Mouse (Mus musculus) right cerebral cortex, postnatal 10 days (tissue): ENCODE measurements at regions not wholly inside any gene's neighbourhood (a gene's known extent, or its start where the extent isn't known, plus 50 kb on each side); places are given as distances from the start of the nearest gene placed in this dataset.

Source experiments
- DNase-seq, 2 experiments: peaks; one replicate each; pipeline ENCODE4 v3.0.0; 2021; ENCODE audit warnings: low spot score in 2 of 2

DNA sequence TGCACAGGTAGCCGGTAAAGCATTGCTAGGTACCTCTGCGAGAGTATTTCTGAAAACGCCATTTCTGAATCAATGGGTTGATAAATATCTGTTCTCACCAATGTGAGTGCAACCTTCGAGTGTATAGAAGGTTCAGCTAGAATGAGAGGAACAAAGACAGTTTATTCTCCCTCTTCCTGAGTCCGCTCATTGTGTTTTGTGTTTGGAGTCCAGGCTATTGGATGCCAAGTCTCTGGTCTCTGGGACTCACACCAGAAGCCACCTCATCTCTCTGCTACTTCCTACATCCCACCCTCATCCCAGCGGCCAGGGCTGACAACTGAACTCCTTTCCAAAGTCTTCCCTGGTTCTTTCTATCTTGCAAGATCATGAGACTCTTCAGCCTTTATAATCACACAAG lies 62.7 kb downstream of the Lrrc30 start:
- no peak for DNase-seq

DNA sequence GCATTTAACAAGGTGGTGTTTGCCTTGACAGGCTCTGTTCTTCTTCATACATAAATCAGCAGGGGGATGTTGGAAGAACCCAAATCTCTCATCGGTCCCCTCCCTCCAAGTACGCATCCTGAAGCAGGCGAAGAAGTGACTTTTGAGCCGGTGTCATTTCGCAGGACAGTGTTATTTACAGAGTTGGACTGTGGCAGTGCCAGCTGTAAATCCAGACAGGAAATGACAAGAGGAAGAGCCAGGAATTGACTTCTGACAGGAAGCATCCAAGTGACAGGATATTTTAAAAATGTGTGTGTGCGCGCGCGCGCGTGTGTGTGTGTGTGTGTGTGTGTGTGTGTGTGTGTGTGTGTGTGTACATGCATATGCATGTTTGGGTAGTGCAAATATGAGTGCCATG lies 66.3 kb downstream of the Lrrc30 start:
- DNase-seq: no peak

DNA sequence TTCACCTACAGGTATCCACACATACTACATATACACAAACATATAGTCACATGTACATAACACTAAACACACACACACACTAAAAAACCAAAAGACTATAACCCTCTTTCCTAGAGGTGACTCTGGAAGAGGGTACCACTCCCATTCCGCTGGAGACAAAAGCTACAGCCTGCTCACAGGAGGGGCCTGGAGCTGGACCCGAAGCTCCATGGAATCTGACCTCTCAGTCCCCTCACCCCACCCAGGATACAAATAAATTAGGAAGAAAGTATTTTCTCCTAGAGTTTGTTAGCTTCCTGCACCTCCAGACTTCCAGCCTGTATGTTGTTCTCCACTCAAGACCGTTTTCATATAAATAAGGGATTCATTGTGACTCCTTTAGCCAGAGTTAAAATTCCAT lies 66.8 kb downstream of the Lrrc30 start:
- no peak for DNase-seq

DNA sequence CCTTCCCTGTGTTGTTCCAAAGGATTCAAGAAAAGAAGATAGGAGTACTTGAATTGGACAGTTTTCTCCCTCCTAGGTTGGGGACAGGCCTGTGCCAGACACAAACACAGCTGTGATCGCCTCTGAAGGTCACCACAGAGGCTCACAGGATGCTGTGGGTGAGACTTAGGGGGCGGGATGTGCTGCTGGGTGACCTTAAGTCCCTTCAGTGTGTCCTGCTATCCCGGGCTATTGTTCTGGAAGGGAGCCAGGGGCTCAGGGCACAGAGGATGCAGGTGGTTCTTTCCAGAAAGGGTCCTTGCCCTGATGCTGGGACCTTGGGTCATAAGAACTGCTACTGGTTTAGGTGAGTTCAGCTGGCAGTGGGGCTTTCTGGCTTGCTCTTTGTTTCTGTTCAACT lies 67.7 kb downstream of the Lrrc30 start:
- no peak for DNase-seq

DNA sequence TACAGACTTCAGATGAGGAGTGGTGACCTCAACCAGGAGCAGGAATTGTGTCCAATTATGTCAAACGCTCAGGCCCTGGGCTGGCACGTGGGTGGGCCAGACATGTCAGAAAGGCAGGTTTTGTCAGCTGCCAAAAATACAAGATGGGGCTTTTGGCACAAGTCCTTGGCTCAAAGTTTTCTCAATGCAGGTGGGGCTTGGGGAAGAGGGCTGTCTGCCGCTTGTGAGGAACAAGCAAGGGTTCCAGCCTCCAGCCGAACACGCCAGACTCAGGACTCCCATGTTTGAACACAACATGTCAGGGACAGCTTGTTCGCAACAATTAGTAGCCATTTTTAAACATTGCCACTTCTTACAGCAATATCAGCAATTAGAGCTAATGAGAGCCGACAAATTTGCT lies 69.5 kb downstream of the Lrrc30 start:
- DNase-seq: no peak

DNA sequence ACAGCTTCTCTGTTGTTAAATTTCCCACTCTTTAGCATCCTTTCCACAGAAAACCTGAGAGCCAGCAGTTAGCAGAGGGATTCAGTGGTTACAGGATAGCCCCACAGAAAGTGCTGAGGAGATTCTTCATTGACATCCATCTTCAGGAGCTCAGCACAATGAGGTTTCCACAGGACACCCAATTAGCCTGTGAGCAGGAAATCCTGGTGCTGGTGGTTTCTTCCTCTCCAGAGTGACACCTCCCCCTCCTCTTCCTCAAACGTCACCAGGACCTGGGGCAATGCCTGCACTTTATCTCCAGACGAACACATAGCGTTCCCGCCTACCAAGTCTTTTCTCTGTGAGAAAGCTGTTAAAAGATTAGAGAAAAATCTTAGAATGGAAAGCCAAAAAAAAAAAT lies 70.7 kb downstream of the Lrrc30 start:
- DNase-seq: no peak

DNA sequence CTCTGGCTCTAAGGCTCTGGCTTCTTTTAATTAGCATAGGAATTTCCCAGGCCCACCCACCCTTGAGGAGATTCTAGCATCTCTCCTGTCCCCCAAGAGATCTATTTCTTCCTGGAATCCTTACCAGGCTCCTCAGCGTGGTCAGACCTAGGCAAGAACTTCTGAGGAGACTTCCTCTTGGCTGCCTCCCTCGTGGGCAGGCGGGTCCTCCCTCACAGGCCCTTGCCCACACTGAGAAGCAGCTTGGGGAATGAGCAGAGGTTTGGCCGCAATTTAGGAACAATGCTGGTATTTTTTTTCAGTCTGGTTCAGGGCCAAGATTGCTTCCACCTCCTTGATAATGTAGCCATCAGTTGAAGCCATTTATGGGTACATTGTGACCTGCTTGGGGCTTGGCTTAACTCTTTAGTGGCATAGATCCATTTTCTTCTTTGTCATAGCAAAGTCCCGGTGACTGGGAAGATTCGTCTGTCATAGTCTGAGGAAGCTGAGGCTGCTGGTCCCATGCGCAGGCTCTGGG lies 75.1 kb downstream of the Lrrc30 start:
- no peak for DNase-seq

DNA sequence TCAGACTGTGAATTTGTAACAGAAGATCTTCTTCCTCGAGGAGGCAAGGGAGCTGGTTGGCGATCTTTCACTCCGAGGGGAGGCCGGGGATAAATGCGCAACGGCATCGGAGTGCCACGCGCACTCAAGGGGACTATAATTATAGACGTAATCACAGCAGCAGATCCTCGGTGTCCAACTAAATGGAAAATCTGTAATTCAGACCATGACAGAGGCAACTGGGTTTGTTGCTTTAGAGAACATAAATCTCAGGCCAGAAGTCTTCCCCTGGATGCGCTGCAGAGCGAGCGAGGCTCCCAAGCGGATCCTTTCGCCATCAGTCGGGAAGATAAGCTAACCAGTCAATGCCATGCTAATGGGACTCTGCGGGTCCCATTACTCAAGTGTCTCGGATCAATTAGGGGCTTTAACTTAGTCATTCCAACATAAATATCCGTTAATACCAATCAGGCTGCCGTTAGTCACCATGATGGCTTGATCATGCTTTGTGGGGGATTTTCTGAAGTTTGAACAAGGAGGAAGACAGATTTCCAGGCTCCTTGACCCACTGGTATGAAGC lies 79.9 kb downstream of the Lrrc30 start:
- DNase-seq: no peak

DNA sequence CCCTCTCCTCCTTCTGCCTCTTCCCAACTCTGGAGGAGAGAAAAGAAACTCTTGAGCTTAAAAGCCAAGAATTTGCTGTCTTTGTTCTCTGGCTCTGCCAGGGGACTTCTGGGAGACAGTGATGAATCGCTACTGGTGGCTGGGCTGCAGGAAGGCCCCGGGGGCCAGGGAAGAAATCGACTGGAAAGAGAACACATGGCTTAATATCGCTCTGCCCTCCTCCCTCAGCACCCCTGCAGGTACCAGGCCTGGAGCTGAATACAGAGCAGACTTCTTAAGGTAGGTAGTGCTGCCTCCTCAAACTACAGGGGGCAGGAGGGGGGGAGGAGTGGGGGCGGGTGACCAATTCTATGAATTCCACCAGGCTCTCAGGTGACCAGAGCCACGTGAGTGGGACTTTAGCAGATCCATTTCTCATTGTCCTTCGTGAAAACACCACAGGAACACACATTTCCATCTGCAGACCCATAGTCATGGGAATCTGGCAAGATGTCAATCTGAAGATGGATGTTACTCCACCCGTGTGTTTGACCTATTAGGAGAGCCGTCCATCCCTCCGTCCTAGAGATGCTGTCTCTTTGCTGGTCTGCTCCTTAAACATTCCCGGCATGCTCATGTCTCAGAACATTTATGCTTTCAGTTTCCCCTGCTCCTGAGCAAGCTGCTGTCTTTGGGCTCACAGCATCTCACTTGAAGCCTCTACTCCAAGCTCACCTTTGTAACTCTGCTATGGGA lies 83.4 kb downstream of the Lrrc30 start:
- no peak for DNase-seq

DNA sequence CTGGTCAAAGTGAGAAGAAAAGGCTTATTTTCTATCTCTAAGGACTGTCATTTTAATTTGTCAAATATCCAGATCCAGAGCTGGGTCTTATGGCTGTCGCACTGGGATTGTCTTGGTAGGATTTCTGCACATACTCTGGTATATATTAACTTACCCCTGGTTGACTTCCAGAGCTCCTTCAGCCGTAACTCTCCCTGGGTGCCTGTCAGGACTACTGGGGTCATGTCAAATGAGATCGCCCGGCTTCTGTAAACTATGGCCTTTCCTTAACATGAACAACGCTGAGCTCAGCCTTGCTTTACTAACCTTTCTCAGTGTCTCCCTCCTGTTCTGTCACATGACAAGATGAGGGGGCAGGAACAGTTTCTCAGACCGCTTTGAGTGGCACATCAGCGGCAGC lies 88.1 kb downstream of the Lrrc30 start:
- no peak for DNase-seq

DNA sequence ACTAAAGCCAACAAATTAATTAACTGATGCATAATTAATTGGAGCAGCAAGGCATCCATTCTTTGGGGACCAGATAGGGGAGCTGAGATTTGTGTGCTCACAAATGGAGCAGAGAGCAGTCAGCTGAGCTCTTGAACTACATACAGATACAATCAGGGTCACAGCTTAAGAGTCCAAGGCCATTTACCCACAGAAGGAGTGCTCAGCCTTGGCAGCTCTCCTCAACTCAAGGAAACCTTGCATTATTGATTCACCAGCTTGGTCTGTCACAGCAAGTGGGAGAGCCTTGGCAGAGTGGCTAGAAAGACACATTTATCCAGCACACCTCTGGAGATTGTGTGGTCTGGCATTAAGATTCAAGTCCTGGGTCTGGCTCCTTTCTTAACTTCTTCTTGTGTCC lies 100.2 kb downstream of the Lrrc30 start:
- DNase-seq: no peak

DNA sequence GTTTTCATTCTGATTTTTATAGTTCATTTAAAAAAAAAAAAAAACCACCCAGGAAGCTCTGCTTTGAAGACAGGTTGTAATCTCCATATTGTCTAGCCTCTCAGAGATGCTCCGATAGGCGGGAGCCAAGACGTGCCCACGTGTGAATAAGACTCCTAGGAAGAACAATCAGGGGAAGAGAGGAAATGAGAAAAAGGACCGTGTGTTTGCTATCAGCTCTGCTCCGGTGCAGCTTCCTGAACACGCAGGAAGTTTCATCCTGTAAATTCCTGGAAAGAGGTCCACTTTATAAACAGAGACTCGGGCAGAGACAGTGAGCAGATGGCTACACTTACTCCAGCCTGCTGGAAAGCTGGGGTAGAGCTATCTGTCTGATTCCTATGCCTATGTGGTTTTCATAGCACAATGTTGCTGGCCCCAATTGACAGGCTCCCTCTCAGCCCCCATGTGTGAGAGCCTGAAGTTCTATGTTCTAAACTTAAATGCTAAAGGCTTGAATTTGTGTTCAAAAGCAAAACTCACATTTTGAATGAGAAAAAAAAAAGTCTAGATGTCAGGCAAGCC lies 111.6 kb downstream of the Lrrc30 start:
- peak in 1 of 2 experiments; percentile 39 for DNase-seq

DNA sequence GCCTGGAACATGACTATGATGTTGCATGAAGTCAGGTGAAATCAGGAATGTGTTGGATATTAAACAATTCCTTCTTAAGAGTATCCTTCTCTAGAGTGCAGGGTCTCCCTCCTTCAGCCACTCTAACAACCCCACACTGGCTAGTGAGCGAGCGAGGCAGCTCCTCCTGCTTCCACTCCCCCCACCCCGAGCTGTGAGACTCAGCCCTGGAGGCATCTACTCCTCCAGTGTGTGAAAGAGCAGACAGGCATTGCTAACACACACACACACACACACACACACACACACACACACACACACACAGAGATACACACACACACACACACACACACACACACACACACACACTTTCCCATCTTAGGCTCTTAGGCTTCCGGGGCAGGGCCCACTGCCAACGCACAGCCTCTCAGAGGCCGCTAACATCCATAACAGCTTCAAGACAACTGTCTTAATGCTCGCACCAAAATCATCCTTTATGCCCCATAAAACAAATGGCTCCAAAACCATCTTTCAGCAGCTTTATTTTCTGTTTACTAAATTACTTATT lies 116.8 kb downstream of the Lrrc30 start:
- DNase-seq: no peak

DNA sequence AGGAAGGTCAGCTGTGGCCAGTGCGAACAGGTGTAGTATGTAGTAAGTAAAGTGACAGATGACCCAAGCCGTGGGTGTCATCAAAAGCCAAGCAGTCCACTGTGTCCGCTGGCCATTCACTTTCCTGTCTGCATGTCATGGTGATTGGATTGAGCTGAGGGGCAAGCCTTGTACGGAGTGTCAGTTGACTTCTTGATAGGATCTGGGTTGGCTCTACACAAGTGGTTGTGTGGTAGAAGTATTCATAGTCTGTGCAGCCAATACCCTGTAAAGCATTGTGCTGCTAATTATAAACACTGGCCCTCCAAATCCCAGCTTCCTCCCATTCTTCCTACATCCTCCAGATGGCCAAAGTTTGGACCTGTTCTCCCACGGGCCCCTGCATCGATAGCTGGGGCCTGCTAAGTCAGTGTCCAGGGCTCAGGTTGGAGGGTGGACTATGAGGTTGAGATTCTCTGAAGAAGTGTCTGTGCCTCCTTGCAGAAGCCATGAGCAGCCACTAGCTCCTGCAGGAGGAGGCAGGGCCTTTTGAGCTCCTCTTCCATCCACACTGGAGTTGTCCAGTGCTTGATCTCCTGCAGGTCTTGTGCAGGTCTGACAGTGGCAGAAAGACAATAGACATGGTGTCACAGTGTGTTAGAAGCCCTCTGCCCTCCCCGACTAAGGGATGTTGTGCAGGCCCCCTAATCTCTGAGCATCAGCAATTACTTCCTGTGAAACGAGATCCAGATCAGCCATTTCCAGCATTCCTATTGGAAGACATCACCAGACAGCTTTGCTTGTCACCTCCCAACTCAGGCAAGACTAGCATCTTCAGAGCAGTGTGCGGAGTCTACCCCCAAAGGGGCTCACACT lies 117.9 kb downstream of the Lrrc30 start:
- no peak for DNase-seq

DNA sequence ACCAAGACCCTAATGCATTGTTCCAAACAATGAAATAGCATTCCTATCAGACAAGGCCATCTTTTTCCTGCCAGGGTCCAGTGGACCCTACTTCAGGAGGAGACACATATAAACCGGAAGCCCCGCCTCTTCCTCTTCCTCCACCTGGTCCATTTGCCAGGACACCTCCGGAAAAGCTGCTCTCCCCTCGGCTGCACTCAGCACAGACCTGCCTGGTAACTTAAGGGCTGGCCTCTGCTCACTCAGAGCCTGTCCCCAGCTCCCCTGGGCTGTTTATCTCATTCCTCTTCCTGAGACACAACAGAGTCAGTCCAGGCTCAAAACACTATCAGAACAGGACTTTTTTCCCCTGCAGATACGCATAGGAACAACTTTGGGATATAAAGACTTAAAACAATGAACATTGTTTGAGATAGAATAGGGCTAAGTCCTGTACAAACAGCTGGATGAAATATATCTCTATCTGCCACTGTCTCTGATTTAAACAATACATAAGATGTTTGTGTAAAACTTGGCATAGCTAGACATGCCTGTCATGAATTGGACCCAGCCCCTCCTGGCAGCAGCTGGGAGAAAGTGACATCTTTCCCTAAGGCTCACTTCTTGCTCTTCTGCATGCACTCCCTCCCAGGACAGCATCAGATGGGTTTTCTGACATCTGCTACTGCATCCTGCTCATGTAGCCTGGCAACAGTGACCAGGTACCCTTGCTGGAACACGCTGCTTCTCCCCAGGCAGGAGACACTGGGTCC lies 119.6 kb downstream of the Lrrc30 start:
- no peak for DNase-seq

DNA sequence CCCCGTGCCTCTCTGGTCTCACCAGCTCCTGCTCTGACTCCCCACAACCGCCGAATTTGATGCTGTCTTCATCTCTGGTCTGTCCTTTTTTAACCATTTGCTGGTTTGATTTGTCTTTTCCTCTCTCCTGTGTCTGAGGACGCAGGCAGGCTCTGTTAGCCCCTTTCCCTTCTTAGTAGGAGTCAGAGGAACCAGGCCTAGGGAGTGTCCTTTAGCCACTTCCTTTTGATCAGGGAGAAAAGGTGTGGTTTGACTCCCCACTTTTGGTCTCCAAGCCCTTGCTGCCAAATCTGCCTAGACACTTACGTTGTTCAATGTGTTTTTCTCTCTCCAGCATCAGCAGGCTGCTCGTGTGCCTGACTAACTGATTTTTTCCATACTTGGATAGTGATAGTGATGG lies 120.5 kb downstream of the Lrrc30 start:
- DNase-seq: no peak

DNA sequence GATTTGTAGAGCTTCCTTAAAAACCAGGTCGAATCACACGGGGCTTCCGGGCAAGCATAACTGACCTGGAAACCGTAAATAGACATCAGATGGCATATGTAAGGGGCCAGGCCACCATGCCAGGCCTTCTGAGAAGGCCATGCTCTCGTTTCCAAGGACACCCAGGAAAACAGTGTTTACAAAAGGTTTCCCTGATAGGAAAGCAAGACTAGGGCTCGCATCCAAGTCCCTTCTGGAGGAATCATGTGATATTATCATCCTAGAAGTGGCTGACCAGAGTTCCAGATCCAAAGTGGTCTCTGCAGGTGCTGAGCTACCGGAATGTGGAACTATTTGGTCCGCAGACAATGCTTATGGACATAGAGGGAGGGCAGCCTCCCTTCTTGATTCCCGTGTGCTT lies 122.6 kb downstream of the Lrrc30 start:
- DNase-seq: no peak

DNA sequence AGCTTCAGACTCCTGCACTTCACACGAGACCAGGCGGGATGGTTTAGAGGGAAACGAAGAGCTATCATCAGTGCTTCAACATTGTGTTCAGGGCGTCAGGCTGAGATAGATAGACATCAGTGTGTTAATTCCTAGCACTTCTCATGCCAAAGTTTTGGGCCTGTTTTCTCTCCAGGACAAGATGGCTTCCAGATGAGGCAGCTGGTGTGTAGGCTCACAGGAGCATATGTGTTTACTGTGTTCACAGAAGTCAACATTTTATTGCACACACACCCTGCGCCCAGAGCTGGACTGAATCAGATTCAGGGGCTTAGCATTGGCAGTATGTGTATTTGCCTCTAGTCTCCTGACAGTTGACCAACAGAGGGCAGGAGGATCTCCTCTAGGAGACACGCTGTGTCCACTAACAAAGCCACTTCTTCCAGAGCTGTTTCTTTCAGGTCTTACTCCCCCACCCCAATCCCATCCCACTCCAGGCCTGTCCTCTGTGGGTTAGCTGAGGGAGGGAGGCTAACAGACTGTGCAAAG lies 123.4 kb downstream of the Lrrc30 start:
- DNase-seq: peak; percentile 31 to 40

DNA sequence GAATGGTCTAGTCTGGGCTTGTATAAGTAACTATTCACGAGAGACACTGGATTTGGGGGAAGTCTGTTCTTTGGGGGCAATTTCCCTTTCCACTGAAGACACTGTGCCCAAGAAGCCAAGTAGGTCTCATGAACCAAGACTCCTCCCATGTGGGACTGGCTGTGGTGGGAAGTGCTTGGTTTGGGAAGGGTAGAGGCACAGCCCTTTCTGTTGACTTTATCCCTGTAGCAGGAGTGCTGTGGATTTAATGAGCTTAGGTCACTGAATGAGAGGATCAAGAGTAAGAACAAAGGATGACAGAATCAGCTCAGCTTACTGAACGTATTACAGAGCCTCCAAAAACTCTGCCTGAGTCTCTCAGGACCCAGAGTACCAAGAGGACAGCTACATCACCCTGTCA lies 124.2 kb downstream of the Lrrc30 start:
- no peak for DNase-seq

DNA sequence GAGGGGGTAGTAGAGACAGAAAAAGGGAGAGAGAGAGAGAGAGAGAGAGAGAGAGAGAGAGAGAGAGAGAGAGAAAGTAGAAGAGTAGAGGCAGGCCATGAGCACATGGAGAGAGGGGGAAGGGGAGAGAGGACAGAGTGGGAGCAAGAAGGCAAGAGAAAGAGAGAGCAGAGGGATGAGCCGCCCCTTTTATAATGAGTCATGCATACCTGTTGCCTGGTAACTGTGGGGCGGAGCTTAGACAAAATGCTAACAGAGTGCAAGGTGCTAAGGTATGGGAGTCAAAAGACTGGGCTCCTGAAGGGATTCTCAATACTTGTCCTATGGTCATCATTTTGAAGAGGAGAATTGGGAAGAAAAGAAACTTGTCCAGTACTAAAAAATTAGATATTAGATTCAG lies 126.1 kb downstream of the Lrrc30 start:
- DNase-seq: no peak

DNA sequence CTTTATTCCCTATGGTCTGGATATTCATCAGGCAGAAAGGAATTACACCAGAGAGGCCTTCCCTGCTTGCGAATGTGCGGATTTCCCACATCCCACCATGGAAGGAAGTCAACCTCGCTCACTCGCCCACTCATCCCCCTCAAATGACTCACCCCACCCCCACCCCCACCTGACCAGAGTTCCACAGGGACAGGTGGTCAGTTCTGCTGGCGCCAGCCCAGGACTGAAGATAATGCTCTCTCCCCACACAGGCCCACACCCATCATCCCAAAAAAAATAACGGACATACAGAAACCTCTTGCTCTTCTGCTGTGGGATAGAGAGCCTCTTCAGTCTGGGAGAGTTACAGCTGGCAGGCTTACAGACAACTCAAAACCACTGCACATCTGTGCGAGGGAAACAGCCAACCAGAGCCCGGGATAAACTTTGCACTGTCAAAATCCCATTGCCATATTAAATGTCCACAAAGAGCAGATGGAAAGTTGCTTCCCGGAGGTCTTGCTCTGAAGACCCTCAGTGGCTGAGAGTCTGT lies 128.0 kb downstream of the Lrrc30 start:
- no peak for DNase-seq
